Mouse (Mus musculus) liver, embryonic 12.5 days (tissue): ENCODE measurements around the gene Tubgcp4. TPM values are rescaled to one million over a fixed set of nuclear protein-coding genes. Genes with fewer than 3 reads are reported as not detected.

ENCODE experiments used
- ATAC-seq: fragments of 200-750 bp; cut with Nextera tagmentation; 2 replicates; pipeline ENCODE4 v1.8.0; 2017; ENCODE audit warnings: moderate number of reproducible peaks, mild to moderate bottlenecking, moderate library complexity
- H3K27ac ChIP-seq: fragments of 300-500 bp; sonication (generic); 2 replicates; pipeline ENCODE4 v1.5.1; 2016; ENCODE audit warnings: mild to moderate bottlenecking
- H3K27me3 ChIP-seq: fragments of 300-500 bp; sonication (generic); replicated peaks from 2 replicates; pipeline ENCODE4 v1.6.1; 2016; ENCODE audit warnings: mild to moderate bottlenecking, moderate library complexity
- H3K36me3 ChIP-seq: fragments of 300-500 bp; sonication (generic); 2 replicates; pipeline ENCODE4 v1.6.1; 2016; ENCODE audit warnings: mild to moderate bottlenecking, moderate library complexity
- H3K4me1 ChIP-seq: fragments of 300-500 bp; sonication (generic); 2 replicates; pipeline ENCODE4 v1.6.1; 2016
- H3K4me2 ChIP-seq: fragments of 300-500 bp; sonication (generic); 2 replicates; pipeline ENCODE4 v1.6.1; 2016; ENCODE audit warnings: mild to moderate bottlenecking, moderate library complexity
- H3K4me3 ChIP-seq: fragments of 300-500 bp; sonication (generic); 2 replicates; pipeline ENCODE4 v1.5.1; 2016; ENCODE audit warnings: mild to moderate bottlenecking, moderate library complexity
- H3K9ac ChIP-seq: fragments of 300-500 bp; sonication (generic); 2 replicates; pipeline ENCODE4 v1.6.1; 2016; ENCODE audit warnings: mild to moderate bottlenecking, moderate library complexity
- H3K9me3 ChIP-seq: fragments of 300-500 bp; sonication (generic); replicated peaks from 2 replicates; pipeline ENCODE4 v1.6.1; 2016; ENCODE audit warnings: mild to moderate bottlenecking, moderate library complexity
- WGBS: fragments of 180-500 bp; shearing (Covaris S2); methylation state at CpG from one replicate; pipeline ENCODE4 v1.1.7; 2016; ENCODE audit not compliant: insufficient replicate concordance; 5-methylcytosine and 5-hydroxymethylcytosine counted together
- polyA plus RNA-seq: library from polyadenylated mRNA; unstranded; fragments of >200 nt; fragmentation: Nextera tagmentation; extraction: Ambion mirVana; gene quantifications from 2 replicates; pipeline ENCODE4 v1.2.1, GENCODE M21; 2016

Gene Tubgcp4
- polyA plus RNA-seq, 1 experiment from 2014 or later, result 37.8 TPM

DNA sequence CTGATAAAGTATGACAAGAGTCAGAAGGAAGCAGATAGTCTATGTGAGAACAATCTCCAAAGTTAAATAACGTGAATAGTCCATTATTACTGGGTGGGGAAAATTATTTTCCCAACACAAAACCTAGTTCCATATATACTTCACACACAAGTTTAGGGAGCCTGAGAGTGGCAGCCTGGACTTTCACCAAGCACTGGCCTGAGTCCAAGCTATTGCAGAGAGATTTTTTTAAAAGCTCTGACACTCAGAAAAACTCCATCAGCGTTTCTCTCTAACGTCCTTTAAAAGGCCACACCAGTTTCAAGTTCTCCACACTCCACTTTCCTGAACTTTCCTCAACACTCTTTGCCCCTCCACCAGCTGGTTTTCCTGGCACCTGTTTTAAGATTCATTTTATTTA is 44.0 kb downstream of the Tubgcp4 start:
- 86% methylated on average over 3 of the region's 3 CpGs for whole genome bisulfite sequencing
- no peak for ATAC-seq

GRCm38 (mm10) chr2:121219177-121219576 is 48.7 kb downstream of the Tubgcp4 start:
- ATAC-seq, result no peak
- no peaks in the 10 kb centered on the region for H3K27me3 ChIP-seq
- no peak overlapping the region for H3K4me2 ChIP-seq
- no peak overlapping the region for H3K9ac ChIP-seq
- H3K9me3 ChIP-seq, result no peaks in the 10 kb centered on the region
- H3K4me3 ChIP-seq, result no peak overlapping the region
- no peak overlapping the region for H3K27ac ChIP-seq
- H3K36me3 ChIP-seq, result peaks cover 72% of the 10 kb centered on the region
- no peaks in the 10 kb centered on the region for H3K4me1 ChIP-seq

More for the DNA sequence above, 44.0 kb downstream of the Tubgcp4 start:
- Histone ChIP-seq H3K4me2 (no peak overlapping the region), H3K4me1 (no peaks in the 10 kb centered on the region), H3K4me3 (no peak overlapping the region), H3K36me3 (peaks cover 80% of the 10 kb centered on the region), H3K9ac (no peak overlapping the region), H3K27ac (no peak overlapping the region), H3K27me3 (no peaks in the 10 kb centered on the region), H3K9me3 (no peaks in the 10 kb centered on the region)

DNA sequence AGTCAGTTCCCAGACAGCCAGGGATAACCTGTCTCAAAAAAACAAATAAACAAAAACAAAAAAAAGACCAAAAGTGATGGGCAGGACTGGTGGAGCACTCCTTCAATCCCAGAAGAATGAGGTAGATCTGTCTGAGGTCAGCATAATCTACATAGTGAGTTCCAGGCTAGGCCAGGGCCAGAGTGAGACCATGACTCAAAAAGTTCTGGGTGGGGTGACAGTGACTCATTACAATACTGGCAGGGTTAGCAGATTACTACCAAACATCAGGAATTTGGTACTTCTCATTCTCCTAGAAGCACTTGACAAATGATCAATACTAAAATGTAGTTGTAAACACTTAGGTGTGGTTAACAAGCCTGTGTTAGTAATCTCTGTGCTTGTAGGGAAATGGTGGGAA is 49.5 kb downstream of the Tubgcp4 start:
- Histone ChIP-seq H3K4me1 (no peaks in the 10 kb centered on the region), H3K4me3 (no peak overlapping the region), H3K27me3 (no peaks in the 10 kb centered on the region), H3K36me3 (peaks cover 71% of the 10 kb centered on the region), H3K4me2 (no peak overlapping the region), H3K9ac (no peak overlapping the region), H3K9me3 (no peaks in the 10 kb centered on the region), H3K27ac (no peak overlapping the region)
- ATAC-seq, result no peak

DNA sequence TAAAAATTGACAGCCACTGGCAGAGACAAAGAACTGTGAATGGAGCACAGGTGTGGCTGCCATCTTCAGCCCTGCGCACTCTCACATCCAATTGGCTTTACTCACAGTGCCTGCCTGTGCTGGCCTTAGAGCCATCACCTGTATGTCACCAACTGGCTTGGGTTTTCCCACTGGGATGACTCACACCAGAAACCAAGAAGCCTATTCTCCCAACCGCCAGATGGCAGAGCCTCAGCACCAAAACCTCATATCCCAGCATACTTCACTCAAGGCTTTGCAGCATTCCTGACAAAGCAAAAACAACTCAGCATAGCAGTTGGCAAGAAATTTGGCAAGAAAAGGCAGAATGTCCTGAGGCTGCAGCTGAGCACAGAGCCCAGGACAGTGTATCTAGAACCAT is 52.6 kb downstream of the Tubgcp4 start:
- Histone ChIP-seq H3K4me3 (no peak overlapping the region), H3K27ac (no peak overlapping the region), H3K4me1 (peaks cover 2% of the 10 kb centered on the region), H3K27me3 (no peaks in the 10 kb centered on the region), H3K4me2 (no peak overlapping the region), H3K9me3 (no peaks in the 10 kb centered on the region), H3K9ac (no peak overlapping the region), H3K36me3 (peaks cover 74% of the 10 kb centered on the region)
- WGBS, result 86% methylated on average over 2 of the region's 2 CpGs
- no peak for ATAC-seq

DNA sequence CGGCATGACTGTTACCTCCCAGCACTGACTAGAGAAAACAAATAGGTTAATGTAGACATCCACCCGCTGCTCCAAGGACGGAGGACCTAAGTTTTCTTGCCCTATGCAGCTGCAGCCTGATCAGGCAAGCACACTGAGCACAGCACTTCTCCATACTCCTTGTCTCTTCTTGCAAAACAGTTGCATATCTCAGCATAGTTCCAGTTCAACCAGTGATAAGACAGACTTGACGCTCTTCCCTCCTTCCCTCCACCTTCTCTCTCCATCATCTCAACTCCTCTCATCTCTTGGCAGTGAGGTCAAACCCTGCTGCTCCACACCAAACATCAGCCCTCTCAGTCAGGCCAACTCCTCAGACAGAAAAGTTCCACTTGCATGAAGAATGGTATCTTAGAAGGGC is 57.7 kb downstream of the Tubgcp4 start:
- Histone ChIP-seq H3K4me2 (no peak overlapping the region), H3K4me3 (no peak overlapping the region), H3K27ac (no peak overlapping the region), H3K9ac (no peak overlapping the region), H3K27me3 (no peaks in the 10 kb centered on the region), H3K9me3 (no peaks in the 10 kb centered on the region), H3K4me1 (peaks cover 16% of the 10 kb centered on the region), H3K36me3 (peaks cover 75% of the 10 kb centered on the region)
- WGBS, result 77% methylated on average over 4 of the region's 4 CpGs
- ATAC-seq, result no peak

- Histone ChIP-seq H3K4me2 (peak overlapping the region; percentile 71), H3K27me3 (no peaks in the 10 kb centered on the region), H3K9ac (peak overlapping the region; percentile 57), H3K27ac (peak overlapping the region; percentile 93), H3K9me3 (no peaks in the 10 kb centered on the region), H3K4me1 (peaks cover 42% of the 10 kb centered on the region), H3K36me3 (peaks cover 59% of the 10 kb centered on the region), H3K4me3 (peak overlapping the region; percentile 52)
- 27% methylated on average over 8 of the region's 8 CpGs for WGBS
- ATAC-seq, result peak; percentile 98
These were observed 65.1 kb downstream of the Tubgcp4 start for GRCm38 (mm10) chr2:121235460-121236072.

- 67% methylated on average over 4 of the region's 4 CpGs for WGBS
- no peaks in the 10 kb centered on the region for H3K9me3 ChIP-seq
- H3K9ac ChIP-seq, result no peak overlapping the region
- H3K4me2 ChIP-seq, result no peak overlapping the region
- peaks cover 56% of the 10 kb centered on the region for H3K36me3 ChIP-seq
- ATAC-seq, result no peak
- H3K4me3 ChIP-seq, result no peak overlapping the region
- no peak overlapping the region for H3K27ac ChIP-seq
- H3K27me3 ChIP-seq, result no peaks in the 10 kb centered on the region
- H3K4me1 ChIP-seq, result peaks cover 23% of the 10 kb centered on the region
These were observed 69.0 kb downstream of the Tubgcp4 start for GRCm38 (mm10) chr2:121239426-121239825.

DNA sequence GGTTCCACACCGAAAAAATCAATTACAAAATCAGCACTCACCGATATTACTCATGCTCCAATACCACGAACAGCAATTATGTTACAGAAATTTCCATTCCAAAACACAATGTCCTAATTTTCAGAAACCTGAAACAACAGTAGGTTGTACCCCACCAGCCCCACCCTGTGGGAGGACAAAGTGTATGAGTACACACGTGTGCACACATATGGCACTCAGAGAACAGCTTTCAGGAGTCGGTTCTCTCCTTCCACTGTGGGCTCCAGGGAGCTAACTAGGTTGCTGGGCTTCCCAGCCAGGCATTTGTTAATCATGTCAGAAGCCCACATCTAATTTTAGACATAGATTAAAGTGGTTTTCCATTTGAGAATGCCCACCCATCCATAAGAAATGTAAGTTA is 73.6 kb downstream of the Tubgcp4 start:
- Histone ChIP-seq H3K9ac (no peak overlapping the region), H3K4me3 (no peak overlapping the region), H3K27ac (no peak overlapping the region), H3K4me2 (no peak overlapping the region), H3K27me3 (no peaks in the 10 kb centered on the region), H3K36me3 (peaks cover 64% of the 10 kb centered on the region), H3K9me3 (no peaks in the 10 kb centered on the region), H3K4me1 (no peaks in the 10 kb centered on the region)
- 71% methylated on average over 5 of the region's 5 CpGs for WGBS
- no peak for ATAC-seq

Other genes with a start within 250 kb of the Tubgcp4 start
- 16.1 and 18.3 TPM in 2 replicates for gene Ubr1, start 199.9 kb upstream of the Tubgcp4 start, polyA plus RNA-seq
- gene Tmem62, start 193.6 kb upstream of the Tubgcp4 start, polyA plus RNA-seq, result 2.1 and 3.6 TPM in 2 replicates
- 40.7 and 43.4 TPM in 2 replicates for gene Ccndbp1, start 162.3 kb upstream of the Tubgcp4 start, polyA plus RNA-seq
- gene Epb42, start 133.6 kb upstream of the Tubgcp4 start, polyA plus RNA-seq, result 171 and 179 TPM in 2 replicates
- gene Tgm5, start 84.8 kb upstream of the Tubgcp4 start, polyA plus RNA-seq, result 0.05 and 0.07 TPM in 2 replicates
- gene Tgm7, start 60.9 kb upstream of the Tubgcp4 start, polyA plus RNA-seq, result not detected in 2 replicates
- gene Adal, start 30.2 kb upstream of the Tubgcp4 start, polyA plus RNA-seq, result 11.2 and 11.5 TPM in 2 replicates
- 11.8 and 12.3 TPM in 2 replicates for gene Lcmt2, start 30.0 kb upstream of the Tubgcp4 start, polyA plus RNA-seq
- gene Zscan29, start 471 bp downstream of the Tubgcp4 start, polyA plus RNA-seq, result 4.7 and 5.1 TPM in 2 replicates
- 22.2 and 23.3 TPM in 2 replicates for gene Trp53bp1, start 100.8 kb downstream of the Tubgcp4 start, polyA plus RNA-seq
- 0.25 and 0.29 TPM in 2 replicates for gene Map1a, start 118.9 kb downstream of the Tubgcp4 start, polyA plus RNA-seq
- 8.1 and 8.7 TPM in 2 replicates for gene Ppip5k1, start 184.7 kb downstream of the Tubgcp4 start, polyA plus RNA-seq
- 0.16 TPM in 1 of 2 replicates, not detected in the other for gene Ckmt1, start 187.1 kb downstream of the Tubgcp4 start, polyA plus RNA-seq
- gene Strc, start 216.5 kb downstream of the Tubgcp4 start, polyA plus RNA-seq, result not detected in 2 replicates
- gene Pdia3, start 243.1 kb downstream of the Tubgcp4 start, polyA plus RNA-seq, result 353 and 364 TPM in 2 replicates
- gene Catsper2, start 243.1 kb downstream of the Tubgcp4 start, polyA plus RNA-seq, result 0.84 and 1.0 TPM in 2 replicates